Mouse (Mus musculus): ENCODE results near the gene Osbp2. TPM values are rescaled to one million over a fixed set of nuclear protein-coding genes. Genes with fewer than 3 reads are reported as not detected.
A peak's percentile ranks its signal among the peaks of the same experiment; 100 is the strongest.

Gene Osbp2
- polyA plus RNA-seq, 1 experiment from 2014 or later = 0.93 TPM

- Histone ChIP-seq H3K9ac (ENCODE audit: low read depth, low read length) (no peak overlapping the region), H3K36me3 (ENCODE audit: control insufficient read depth, insufficient read depth, low read length) (no peaks in the 10 kb centered on the region), H3K4me3 (ENCODE audit: low read depth, low read length) (no peak overlapping the region), H3K9me3 (ENCODE audit: control insufficient read depth, low read length) (no peaks in the 10 kb centered on the region), H3K27ac (replicated peaks; ENCODE audit: low read depth, low read length) (no peak overlapping the region), H3K4me2 (ENCODE audit: low read depth, low read length) (no peak overlapping the region), H3K4me1 (ENCODE audit: control insufficient read depth, insufficient read depth, low read length) (no peaks in the 10 kb centered on the region), H3K27me3 (replicated peaks; ENCODE audit: control insufficient read depth, insufficient read depth, low read length) (no peaks in the 10 kb centered on the region)
- DNase-seq (ENCODE audit: low spot score) (no peak), ATAC-seq (ENCODE audit: low read depth) (no peak)
- 86% methylated on average over 3 of the region's 3 CpGs for WGBS
Observed at GRCm38 (mm10) chr11:3883711-3884110, 20.0 kb upstream of the Osbp2 start.

GRCm38 (mm10) chr11:3879836-3880235 is 16.1 kb upstream of the Osbp2 start:
- ATAC-seq (ENCODE audit: low read depth) (peak; percentile 72; the same call in 1 of the 2 replicates), DNase-seq (ENCODE audit: low spot score) (peak; percentile 81)
- no peak overlapping the region for H3K4me3 ChIP-seq (ENCODE audit: low read depth, low read length)
- 44% methylated on average over 2 of the region's 2 CpGs for WGBS
- H3K4me2 ChIP-seq (ENCODE audit: low read depth, low read length) = no peak overlapping the region
- H3K9me3 ChIP-seq (ENCODE audit: control insufficient read depth, low read length) = no peaks in the 10 kb centered on the region
- no peaks in the 10 kb centered on the region for H3K36me3 ChIP-seq (ENCODE audit: control insufficient read depth, insufficient read depth, low read length)
- no peaks in the 10 kb centered on the region for H3K4me1 ChIP-seq (ENCODE audit: control insufficient read depth, insufficient read depth, low read length)
- H3K27me3 ChIP-seq (replicated peaks; ENCODE audit: control insufficient read depth, insufficient read depth, low read length) = no peaks in the 10 kb centered on the region
- H3K9ac ChIP-seq (ENCODE audit: low read depth, low read length) = no peak overlapping the region
- H3K27ac ChIP-seq (replicated peaks; ENCODE audit: low read depth, low read length) = no peak overlapping the region

- Histone ChIP-seq H3K36me3 (ENCODE audit: control insufficient read depth, insufficient read depth, low read length) (no peaks in the 10 kb centered on the region), H3K9me3 (ENCODE audit: control insufficient read depth, low read length) (no peaks in the 10 kb centered on the region), H3K9ac (ENCODE audit: low read depth, low read length) (no peak overlapping the region), H3K4me1 (ENCODE audit: control insufficient read depth, insufficient read depth, low read length) (no peaks in the 10 kb centered on the region), H3K4me2 (ENCODE audit: low read depth, low read length) (no peak overlapping the region), H3K27ac (replicated peaks; ENCODE audit: low read depth, low read length) (no peak overlapping the region), H3K4me3 (ENCODE audit: low read depth, low read length) (no peak overlapping the region), H3K27me3 (replicated peaks; ENCODE audit: control insufficient read depth, insufficient read depth, low read length) (no peaks in the 10 kb centered on the region)
- DNase-seq (ENCODE audit: low spot score) (no peak), ATAC-seq (ENCODE audit: low read depth) (no peak)
- WGBS = 76% methylated on average over 7 of the region's 7 CpGs
Observed at GRCm38 (mm10) chr11:3878660-3879059, 15.0 kb upstream of the Osbp2 start.

- no peak overlapping the region for H3K4me3 ChIP-seq (ENCODE audit: low read depth, low read length)
- H3K4me1 ChIP-seq (ENCODE audit: control insufficient read depth, insufficient read depth, low read length) = no peaks in the 10 kb centered on the region
- H3K4me2 ChIP-seq (ENCODE audit: low read depth, low read length) = no peak overlapping the region
- H3K36me3 ChIP-seq (ENCODE audit: control insufficient read depth, insufficient read depth, low read length) = no peaks in the 10 kb centered on the region
- no peak overlapping the region for H3K27ac ChIP-seq (replicated peaks; ENCODE audit: low read depth, low read length)
- WGBS = 76% methylated on average over 6 of the region's 6 CpGs
- ATAC-seq (ENCODE audit: low read depth) (no peak), DNase-seq (ENCODE audit: low spot score) (no peak)
- no peak overlapping the region for H3K9ac ChIP-seq (ENCODE audit: low read depth, low read length)
- H3K27me3 ChIP-seq (replicated peaks; ENCODE audit: control insufficient read depth, insufficient read depth, low read length) = no peaks in the 10 kb centered on the region
- H3K9me3 ChIP-seq (ENCODE audit: control insufficient read depth, low read length) = no peaks in the 10 kb centered on the region
Observed at GRCm38 (mm10) chr11:3876419-3876818, 12.7 kb upstream of the Osbp2 start.

GRCm38 (mm10) chr11:3864343-3864742 is 640 bp upstream of the Osbp2 start:
- no peaks in the 10 kb centered on the region for H3K36me3 ChIP-seq (ENCODE audit: control insufficient read depth, insufficient read depth, low read length)
- peak overlapping the region; percentile 52 for H3K4me3 ChIP-seq (ENCODE audit: low read depth, low read length)
- no peak overlapping the region for H3K27ac ChIP-seq (replicated peaks; ENCODE audit: low read depth, low read length)
- H3K4me1 ChIP-seq (ENCODE audit: control insufficient read depth, insufficient read depth, low read length) = peaks cover 4% of the 10 kb centered on the region; the same call in 1 of the 2 replicates
- H3K9ac ChIP-seq (ENCODE audit: low read depth, low read length) = peak overlapping the region; percentile 64; the same call in 1 of the 2 replicates
- H3K4me2 ChIP-seq (ENCODE audit: low read depth, low read length) = peak overlapping the region; percentile 70
- peaks cover 18% of the 10 kb centered on the region for H3K27me3 ChIP-seq (replicated peaks; ENCODE audit: control insufficient read depth, insufficient read depth, low read length)
- 23% methylated on average over 6 of the region's 6 CpGs for WGBS
- DNase-seq (ENCODE audit: low spot score) = no peak
- no peaks in the 10 kb centered on the region for H3K9me3 ChIP-seq (ENCODE audit: control insufficient read depth, low read length)
- ATAC-seq (ENCODE audit: low read depth) = peak; percentile 6; the same call in 1 of the 2 replicates

- DNase-seq (ENCODE audit: low spot score) (no peak), ATAC-seq (ENCODE audit: low read depth) (no peak)
- 73% methylated on average over 19 of the region's 19 CpGs for WGBS
- Histone ChIP-seq H3K4me2 (ENCODE audit: low read depth, low read length) (peak overlapping the region; percentile 70), H3K4me3 (ENCODE audit: low read depth, low read length) (peak overlapping the region; percentile 52), H3K9me3 (ENCODE audit: control insufficient read depth, low read length) (no peaks in the 10 kb centered on the region), H3K9ac (ENCODE audit: low read depth, low read length) (peak overlapping the region; percentile 64), H3K27me3 (replicated peaks; ENCODE audit: control insufficient read depth, insufficient read depth, low read length) (peaks cover 18% of the 10 kb centered on the region), H3K4me1 (ENCODE audit: control insufficient read depth, insufficient read depth, low read length) (peaks cover 4% of the 10 kb centered on the region; the same call in 1 of the 2 replicates), H3K36me3 (ENCODE audit: control insufficient read depth, insufficient read depth, low read length) (no peaks in the 10 kb centered on the region), H3K27ac (replicated peaks; ENCODE audit: low read depth, low read length) (no peak overlapping the region)
Observed at GRCm38 (mm10) chr11:3862661-3863453, 846 bp downstream of the Osbp2 start.

- DNase-seq (ENCODE audit: low spot score) (no peak), ATAC-seq (ENCODE audit: low read depth) (no peak)
- no peak overlapping the region for H3K4me3 ChIP-seq (ENCODE audit: low read depth, low read length)
Observed at GRCm38 (mm10) chr11:3860361-3860760, 3.3 kb downstream of the Osbp2 start.

GRCm38 (mm10) chr11:3859778-3860177 is 3.9 kb downstream of the Osbp2 start:
- Histone ChIP-seq H3K27me3 (replicated peaks; ENCODE audit: control insufficient read depth, insufficient read depth, low read length) (peaks cover 8% of the 10 kb centered on the region; the same call in 1 of the 2 replicates), H3K36me3 (ENCODE audit: control insufficient read depth, insufficient read depth, low read length) (no peaks in the 10 kb centered on the region), H3K4me3 (ENCODE audit: low read depth, low read length) (no peak overlapping the region), H3K4me2 (ENCODE audit: low read depth, low read length) (no peak overlapping the region), H3K27ac (replicated peaks; ENCODE audit: low read depth, low read length) (no peak overlapping the region), H3K9ac (ENCODE audit: low read depth, low read length) (no peak overlapping the region), H3K9me3 (ENCODE audit: control insufficient read depth, low read length) (no peaks in the 10 kb centered on the region), H3K4me1 (ENCODE audit: control insufficient read depth, insufficient read depth, low read length) (peaks cover 4% of the 10 kb centered on the region; the same call in 1 of the 2 replicates)
- no peak for ATAC-seq (ENCODE audit: low read depth)
- DNase-seq (ENCODE audit: low spot score) = no peak
- 100% methylated on average over 4 of the region's 4 CpGs for WGBS

More at GRCm38 (mm10) chr11:3860361-3860760, 3.3 kb downstream of the Osbp2 start:
- 66% methylated on average over 4 of the region's 4 CpGs for WGBS
- H3K4me1 ChIP-seq (ENCODE audit: control insufficient read depth, insufficient read depth, low read length) = peaks cover 4% of the 10 kb centered on the region; the same call in 1 of the 2 replicates
- no peaks in the 10 kb centered on the region for H3K36me3 ChIP-seq (ENCODE audit: control insufficient read depth, insufficient read depth, low read length)
- no peaks in the 10 kb centered on the region for H3K9me3 ChIP-seq (ENCODE audit: control insufficient read depth, low read length)
- H3K9ac ChIP-seq (ENCODE audit: low read depth, low read length) = no peak overlapping the region
- H3K4me2 ChIP-seq (ENCODE audit: low read depth, low read length) = no peak overlapping the region
- no peak overlapping the region for H3K27ac ChIP-seq (replicated peaks; ENCODE audit: low read depth, low read length)
- peaks cover 10% of the 10 kb centered on the region; the same call in 1 of the 2 replicates for H3K27me3 ChIP-seq (replicated peaks; ENCODE audit: control insufficient read depth, insufficient read depth, low read length)
